Mouse (Mus musculus) heart, embryonic 12.5 days (tissue): Measurements from ENCODE around the gene Fbxo34. TPM values are rescaled to one million over a fixed set of nuclear protein-coding genes. Genes with fewer than 3 reads are reported as not detected.
"Not testable (repeated sequence)": the region's sequence is repeated elsewhere in the genome, so short reads cannot be mapped to it uniquely, and the experiment has no call there.

ENCODE experiments used
- ATAC-seq: fragments of 200-750 bp; cut with Nextera tagmentation; 2 replicates; pipeline ENCODE4 v1.8.0; 2017; ENCODE audit warnings: moderate TSS enrichment, moderate library complexity; ENCODE audit not compliant: insufficient number of reproducible peaks, low FRiP score
- H3K27ac ChIP-seq: fragments of 300-500 bp; sonication (generic); 2 replicates; pipeline ENCODE4 v1.5.1; 2016; ENCODE audit warnings: mild to moderate bottlenecking, moderate library complexity; ENCODE audit not compliant: poor library complexity, severe bottlenecking
- H3K27me3 ChIP-seq: fragments of 300-500 bp; sonication (generic); replicated peaks from 2 replicates; pipeline ENCODE4 v1.6.1; 2016; ENCODE audit warnings: mild to moderate bottlenecking, moderate library complexity
- H3K36me3 ChIP-seq: fragments of 300-500 bp; sonication (generic); 2 replicates; pipeline ENCODE4 v1.6.1; 2016; ENCODE audit warnings: mild to moderate bottlenecking, moderate library complexity
- H3K4me1 ChIP-seq: fragments of 300-500 bp; sonication (generic); replicated peaks from 2 replicates; pipeline ENCODE4 v1.6.1; 2016; ENCODE audit warnings: mild to moderate bottlenecking
- H3K4me2 ChIP-seq: fragments of 300-500 bp; sonication (generic); 2 replicates; pipeline ENCODE4 v1.6.1; 2016; ENCODE audit warnings: mild to moderate bottlenecking, moderate library complexity
- H3K4me3 ChIP-seq: fragments of 300-500 bp; sonication (generic); 2 replicates; pipeline ENCODE4 v1.5.1; 2016; ENCODE audit warnings: mild to moderate bottlenecking
- H3K9ac ChIP-seq: fragments of 300-500 bp; sonication (generic); 2 replicates; pipeline ENCODE4 v1.6.1; 2016; ENCODE audit warnings: mild to moderate bottlenecking, moderate library complexity
- H3K9me3 ChIP-seq: fragments of 300-500 bp; sonication (generic); replicated peaks from 2 replicates; pipeline ENCODE4 v1.6.1; 2016; ENCODE audit warnings: mild to moderate bottlenecking, moderate library complexity
- WGBS: fragments of 180-500 bp; shearing (Covaris S2); methylation state at CpG from one replicate; pipeline ENCODE4 v1.1.7; 2016; 5-methylcytosine and 5-hydroxymethylcytosine counted together
- polyA plus RNA-seq: library from polyadenylated mRNA; unstranded; fragments of >200 nt; fragmentation: Nextera tagmentation; extraction: Ambion mirVana; gene quantifications from 2 replicates; pipeline ENCODE4 v1.2.1, GENCODE M21; 2016

Fbxo34 gene
- polyA plus RNA-seq, 1 experiment from 2014 or later = 24.0 TPM

GRCm38 (mm10) chr14:47516755-47517154 lies 66.5 kb downstream of the Fbxo34 start:
- H3K4me3 ChIP-seq = no peak overlapping the region
- H3K27me3 ChIP-seq = no peaks in the 10 kb centered on the region
- no peaks in the 10 kb centered on the region for H3K9me3 ChIP-seq
- H3K4me1 ChIP-seq = peaks cover 33% of the 10 kb centered on the region
- H3K36me3 ChIP-seq = no peaks in the 10 kb centered on the region; the same call in none of the 2 replicates
- WGBS = 83% methylated on average over 6 of the region's 6 CpGs
- ATAC-seq = no peak
- H3K27ac ChIP-seq = 0 out of 2 replicates have a peak overlapping the region, but pooled peaks have one; percentile 39
- no peak overlapping the region for H3K9ac ChIP-seq
- H3K4me2 ChIP-seq = no peak overlapping the region

GRCm38 (mm10) chr14:47518619-47519018 lies 68.4 kb downstream of the Fbxo34 start:
- Histone ChIP-seq H3K27ac (no peak overlapping the region), H3K9ac (no peak overlapping the region), H3K36me3 (no peaks in the 10 kb centered on the region; the same call in 1 of the 2 replicates), H3K9me3 (no peaks in the 10 kb centered on the region), H3K4me2 (no peak overlapping the region), H3K4me1 (peaks cover 38% of the 10 kb centered on the region), H3K27me3 (no peaks in the 10 kb centered on the region), H3K4me3 (no peak overlapping the region)
- no peak for ATAC-seq
- 69% methylated on average over 6 of the region's 6 CpGs for WGBS

DNA sequence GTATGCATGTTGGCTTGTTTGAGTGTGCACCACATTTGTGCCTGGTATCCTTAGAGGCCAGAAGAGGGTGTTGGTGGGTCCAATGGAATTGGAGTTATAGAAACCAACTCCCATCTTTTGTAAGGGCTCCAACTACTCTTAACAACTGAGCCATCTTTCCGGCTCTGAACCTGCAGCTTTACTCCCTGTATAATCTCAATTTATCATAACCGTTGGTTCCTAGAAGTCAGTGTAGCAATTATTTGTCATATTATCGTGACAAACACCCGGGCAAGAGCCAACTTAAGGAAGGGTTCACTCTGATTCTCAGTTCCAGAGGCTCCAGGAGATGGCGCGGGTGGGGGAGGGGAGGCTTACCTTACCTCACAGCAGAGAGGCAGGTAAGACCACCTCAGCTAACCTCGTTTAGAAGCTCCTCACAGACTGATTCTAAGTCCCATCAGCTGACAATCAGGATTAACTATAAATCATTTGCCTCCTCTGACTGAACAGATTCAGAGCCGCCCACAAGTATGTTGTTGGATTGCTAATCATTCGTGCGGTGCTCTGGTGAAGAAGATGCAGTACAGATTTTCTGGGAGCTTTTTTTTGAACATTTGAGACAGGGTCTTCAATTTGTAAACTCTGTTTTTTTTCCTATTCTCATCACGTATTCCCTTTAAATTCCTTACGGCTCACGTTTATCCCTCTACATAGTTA lies 70.7 kb downstream of the Fbxo34 start:
- no peak for ATAC-seq
- Histone ChIP-seq H3K36me3 (no peaks in the 10 kb centered on the region), H3K27me3 (no peaks in the 10 kb centered on the region), H3K9me3 (no peaks in the 10 kb centered on the region), H3K4me2 (no peak overlapping the region), H3K4me1 (peaks cover 34% of the 10 kb centered on the region), H3K4me3 (no peak overlapping the region), H3K27ac (0 out of 2 replicates have a peak overlapping the region, but pooled peaks have one; percentile 32), H3K9ac (no peak overlapping the region)
- WGBS = 84% methylated on average over 13 of the region's 13 CpGs

DNA sequence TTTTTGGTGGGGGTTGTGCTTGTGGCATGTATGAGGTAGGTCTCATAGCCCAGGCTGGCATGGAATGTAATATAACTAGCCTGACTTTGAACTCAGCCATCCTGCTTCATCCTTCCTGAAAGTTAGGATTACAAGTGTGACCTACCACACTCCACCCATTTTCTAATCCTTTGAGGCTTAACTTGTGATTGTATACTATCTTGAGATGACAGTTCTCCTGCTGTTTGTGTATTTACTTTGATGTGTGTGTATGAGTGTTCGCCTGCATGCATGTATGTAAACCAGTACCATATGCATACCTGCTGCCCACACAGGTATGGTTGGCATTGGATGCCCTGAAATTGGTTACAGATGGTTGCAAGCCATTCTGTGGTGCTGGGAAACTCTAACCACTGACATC lies 71.4 kb downstream of the Fbxo34 start:
- Histone ChIP-seq H3K4me3 (no peak overlapping the region), H3K9ac (no peak overlapping the region), H3K36me3 (no peaks in the 10 kb centered on the region), H3K4me1 (peaks cover 32% of the 10 kb centered on the region), H3K27ac (peak overlapping the region; percentile 32; the same call in 1 of the 2 replicates), H3K9me3 (no peaks in the 10 kb centered on the region), H3K4me2 (no peak overlapping the region), H3K27me3 (no peaks in the 10 kb centered on the region)
- ATAC-seq = no peak
- 80% methylated on average over 1 of the region's 1 CpGs for WGBS

- H3K27me3 ChIP-seq = no peaks in the 10 kb centered on the region
- H3K36me3 ChIP-seq = no peaks in the 10 kb centered on the region
- peaks cover 33% of the 10 kb centered on the region for H3K4me1 ChIP-seq
- no peaks in the 10 kb centered on the region for H3K9me3 ChIP-seq
- H3K4me3 ChIP-seq = no peak overlapping the region
- peak; percentile 89 for ATAC-seq
- no peak overlapping the region for H3K4me2 ChIP-seq
- peak overlapping the region; percentile 32; the same call in 1 of the 2 replicates for H3K27ac ChIP-seq
- 8% methylated on average over 7 of the region's 7 CpGs for WGBS
- no peak overlapping the region for H3K9ac ChIP-seq
Observed at GRCm38 (mm10) chr14:47522301-47522700, 72.1 kb downstream of the Fbxo34 start.

DNA sequence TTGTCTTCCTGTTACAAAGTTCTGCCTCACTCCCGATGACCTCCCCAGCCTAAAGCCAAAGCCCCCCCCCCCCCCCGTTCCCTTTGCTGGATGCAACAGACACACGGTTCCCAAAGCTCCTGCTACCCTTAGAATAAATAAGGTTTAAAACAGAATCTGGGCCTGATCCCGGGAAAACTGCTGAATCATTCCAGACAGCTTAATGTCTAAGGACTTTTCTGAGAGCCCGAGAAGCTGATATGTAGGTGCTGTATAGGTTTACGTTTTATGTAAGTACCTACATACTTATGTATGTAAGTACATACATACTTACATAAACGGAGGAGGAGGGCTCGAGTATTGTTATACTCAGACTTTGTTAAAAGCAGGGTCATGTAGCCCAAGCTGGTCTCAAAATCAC lies 75.2 kb downstream of the Fbxo34 start:
- Histone ChIP-seq H3K4me2 (no peak overlapping the region), H3K9me3 (no peaks in the 10 kb centered on the region), H3K27ac (no peak overlapping the region), H3K9ac (no peak overlapping the region), H3K36me3 (peaks cover 14% of the 10 kb centered on the region), H3K27me3 (no peaks in the 10 kb centered on the region), H3K4me1 (peaks cover 31% of the 10 kb centered on the region), H3K4me3 (no peak overlapping the region)
- no peak for ATAC-seq
- WGBS = 73% methylated on average over 8 of the region's 8 CpGs

- H3K4me2 ChIP-seq = no peak overlapping the region
Observed at GRCm38 (mm10) chr14:47525861-47526260, 75.6 kb downstream of the Fbxo34 start.

DNA sequence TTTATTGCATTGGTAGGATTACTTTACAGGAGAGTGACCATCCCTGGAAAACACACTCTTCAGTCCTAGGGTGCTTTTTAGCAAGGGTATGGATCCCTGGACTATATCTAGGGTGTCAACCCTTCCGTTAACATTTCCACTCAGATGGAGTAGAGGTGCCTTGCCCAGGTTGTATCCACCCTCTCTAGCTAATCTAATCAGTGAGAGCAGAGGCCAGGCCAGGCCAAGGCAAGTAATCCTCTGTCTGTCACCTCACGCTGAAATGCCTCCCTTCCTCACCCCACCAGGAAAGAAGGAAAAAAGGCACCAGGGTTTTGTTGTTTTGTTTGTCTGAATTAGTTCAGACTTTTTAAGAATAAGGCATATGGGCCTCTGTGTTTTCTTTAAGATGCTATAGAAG lies 77.6 kb downstream of the Fbxo34 start:
- H3K27ac ChIP-seq = no peak overlapping the region
- peaks cover 28% of the 10 kb centered on the region for H3K36me3 ChIP-seq
- H3K4me3 ChIP-seq = no peak overlapping the region
- H3K4me1 ChIP-seq = peaks cover 21% of the 10 kb centered on the region
- no peaks in the 10 kb centered on the region for H3K9me3 ChIP-seq
- no peak overlapping the region for H3K4me2 ChIP-seq
- ATAC-seq = peak; percentile 84
- WGBS = 17% methylated on average over 2 of the region's 2 CpGs
- no peak overlapping the region for H3K9ac ChIP-seq
- no peaks in the 10 kb centered on the region for H3K27me3 ChIP-seq

More at GRCm38 (mm10) chr14:47525861-47526260, 75.6 kb downstream of the Fbxo34 start:
- Histone ChIP-seq H3K36me3 (peaks cover 18% of the 10 kb centered on the region), H3K9me3 (no peaks in the 10 kb centered on the region), H3K4me3 (no peak overlapping the region), H3K9ac (no peak overlapping the region), H3K4me1 (peaks cover 31% of the 10 kb centered on the region), H3K27ac (no peak overlapping the region), H3K27me3 (no peaks in the 10 kb centered on the region)
- no peak for ATAC-seq
- 88% methylated on average over 5 of the region's 5 CpGs for WGBS

GRCm38 (mm10) chr14:47528293-47528692 lies 78.1 kb downstream of the Fbxo34 start:
- no peak for ATAC-seq
- WGBS = 61% methylated on average over 3 of the region's 3 CpGs
- Histone ChIP-seq H3K36me3 (peaks cover 28% of the 10 kb centered on the region), H3K9me3 (no peaks in the 10 kb centered on the region), H3K4me2 (no peak overlapping the region), H3K4me1 (peaks cover 25% of the 10 kb centered on the region), H3K9ac (no peak overlapping the region), H3K27me3 (no peaks in the 10 kb centered on the region), H3K27ac (no peak overlapping the region), H3K4me3 (no peak overlapping the region)

GRCm38 (mm10) chr14:47529019-47529418 lies 78.8 kb downstream of the Fbxo34 start:
- Histone ChIP-seq H3K4me3 (no peak overlapping the region), H3K27ac (no peak overlapping the region)

GRCm38 (mm10) chr14:47529592-47529991 lies 79.4 kb downstream of the Fbxo34 start:
- H3K36me3 ChIP-seq = peaks cover 28% of the 10 kb centered on the region
- H3K9me3 ChIP-seq, ATAC-seq, H3K9ac ChIP-seq, H3K4me2 ChIP-seq, H3K27ac ChIP-seq, H3K4me3 ChIP-seq, H3K27me3 ChIP-seq: not testable (repeated sequence)
- WGBS = 90% methylated on average over 12 of the region's 12 CpGs
- H3K4me1 ChIP-seq = peaks cover 38% of the 10 kb centered on the region

More at GRCm38 (mm10) chr14:47529019-47529418, 78.8 kb downstream of the Fbxo34 start:
- no peak for ATAC-seq
- H3K27me3 ChIP-seq = no peaks in the 10 kb centered on the region
- H3K9ac ChIP-seq = no peak overlapping the region
- peaks cover 32% of the 10 kb centered on the region for H3K4me1 ChIP-seq
- H3K4me2 ChIP-seq = no peak overlapping the region
- 36% methylated on average over 8 of the region's 8 CpGs for WGBS
- H3K36me3 ChIP-seq = peaks cover 28% of the 10 kb centered on the region
- no peaks in the 10 kb centered on the region for H3K9me3 ChIP-seq
